Mouse (Mus musculus) liver, embryonic 14.5 days (tissue): ENCODE measurements around the gene Cdr2. TPM values are rescaled to one million over a fixed set of nuclear protein-coding genes. Genes with fewer than 3 reads are reported as not detected.

ENCODE experiments used
- ATAC-seq: fragments of 200-750 bp; cut with Nextera tagmentation; 2 replicates; pipeline ENCODE4 v1.8.0; 2017; ENCODE audit warnings: moderate number of reproducible peaks, mild to moderate bottlenecking, moderate library complexity; ENCODE audit not compliant: insufficient read depth
- DNase-seq, 3 experiments: peaks; one replicate each; pipeline ENCODE4 v3.0.0-alpha.2; 2012 to 2013; ENCODE audit warnings: low read depth in 3 of 3, low spot score in 3 of 3
- H3K27ac ChIP-seq: fragments of 300-500 bp; sonication (generic); 2 replicates; pipeline ENCODE4 v1.5.1; 2014; ENCODE audit warnings: moderate library complexity, mild to moderate bottlenecking, control low read depth, inconsistent platforms
- H3K27me3 ChIP-seq: fragments of 300-500 bp; sonication (generic); 2 replicates; pipeline ENCODE4 v1.6.1; 2014; ENCODE audit warnings: mild to moderate bottlenecking, low read length, moderate library complexity; ENCODE audit not compliant: control insufficient read depth, insufficient read depth
- H3K36me3 ChIP-seq: fragments of 300-500 bp; sonication (generic); replicated peaks from 2 replicates; pipeline ENCODE4 v1.6.1; 2014; ENCODE audit warnings: low read depth; ENCODE audit not compliant: control insufficient read depth, insufficient read depth
- H3K4me1 ChIP-seq, 2 experiments: fragments of 200-500 bp in 1 of 2; fragments of 300-500 bp in 1 of 2; sonication (generic) in 1 of 2; replicated peaks; 2 replicates each; pipeline ENCODE4 v1.6.1; 2012 to 2014; ENCODE audit warnings: antibody characterized with exemption in 1 of 2, inconsistent platforms in 1 of 2, low read length in 1 of 2; ENCODE audit not compliant: control insufficient read depth in 2 of 2, insufficient read depth in 2 of 2
- H3K4me2 ChIP-seq: fragments of 300-500 bp; sonication (generic); 2 replicates; pipeline ENCODE4 v1.6.1; 2014; ENCODE audit warnings: low read depth, mild to moderate bottlenecking, control low read depth, moderate library complexity
- H3K4me3 ChIP-seq, 2 experiments: fragments of 200-500 bp in 1 of 2; fragments of 300-500 bp in 1 of 2; sonication (generic) in 1 of 2; 2 replicates each; pipeline ENCODE4 v1.5.1; 2012 to 2014; ENCODE audit warnings: low read depth in 2 of 2, low read length in 2 of 2, mild to moderate bottlenecking in 2 of 2, control low read depth in 1 of 2, inconsistent platforms in 1 of 2, moderate library complexity in 1 of 2; ENCODE audit not compliant: insufficient read depth in 1 of 2
- H3K9ac ChIP-seq: fragments of 300-500 bp; sonication (generic); replicated peaks from 2 replicates; pipeline ENCODE4 v1.6.1; 2014; ENCODE audit warnings: mild to moderate bottlenecking, control low read depth, moderate library complexity
- H3K9me3 ChIP-seq: fragments of 300-500 bp; sonication (generic); 2 replicates; pipeline ENCODE4 v1.6.1; 2016; ENCODE audit warnings: low read length, mixed read lengths; ENCODE audit not compliant: control insufficient read depth
- CTCF ChIP-seq: IDR thresholded peaks from 2 replicates; pipeline ENCODE4 v1.5.1; 2016; ENCODE audit warnings: antibody characterized with exemption, low read depth, control low read depth
- EP300 ChIP-seq: IDR thresholded peaks from 2 replicates; pipeline ENCODE4 v1.6.1; 2016; ENCODE audit warnings: antibody characterized with exemption, low read depth
- WGBS: fragments of 180-500 bp; shearing (Covaris S2); extraction: QIAGEN DNeasy Blood & Tissue Kit; methylation state at CpG from one replicate; pipeline ENCODE4 v1.1.7; 2014; ENCODE audit not compliant: insufficient replicate concordance; 5-methylcytosine and 5-hydroxymethylcytosine counted together
- polyA plus RNA-seq, 2 experiments: library from polyadenylated mRNA; depleted of rRNA in 1 of 2; stranded (reverse) in 1 of 2; unstranded in 1 of 2; fragments of >200 nt; fragmentation: Nextera tagmentation in 1 of 2; extraction: Ambion mirVana in 1 of 2; gene quantifications; 2 replicates each; pipeline versions ENCODE4 v1.2.1 to v1.2.3; 2012 to 2014

The Cdr2 gene
- polyA plus RNA-seq, 2 experiments, result 56.3 to 100 TPM

DNA sequence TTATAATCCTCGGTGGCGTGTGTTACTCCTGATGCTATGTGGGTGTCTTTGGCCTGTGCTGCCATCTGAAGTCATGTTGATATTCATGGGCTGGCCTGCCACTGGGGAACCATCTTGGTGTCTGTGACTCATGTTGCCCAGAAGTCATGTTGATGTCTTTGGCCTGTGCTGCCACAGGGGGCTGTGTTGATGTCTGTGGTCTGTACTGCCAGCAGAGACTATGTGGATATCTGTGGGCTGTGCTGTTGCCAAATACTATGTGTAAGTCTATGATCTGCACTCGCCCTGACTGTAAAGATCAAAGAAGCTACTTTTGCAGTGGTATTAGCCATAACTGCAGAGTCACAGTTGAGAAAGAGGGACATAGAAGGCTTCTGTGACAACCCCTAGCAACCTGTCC lies 36.7 kb upstream of the Cdr2 start:
- Histone ChIP-seq H3K9ac (no peak overlapping the region), H3K36me3 (no peaks in the 10 kb centered on the region), H3K4me1 (no peaks in the 10 kb centered on the region), H3K27me3 (no peaks in the 10 kb centered on the region; the same call in 1 of the 2 replicates), H3K9me3 (no peaks in the 10 kb centered on the region), H3K4me2 (no peak overlapping the region), H3K27ac (no peak overlapping the region), H3K4me3 (no peak overlapping the region)
- TF ChIP-seq EP300 (no peak), CTCF (no peak)
- ATAC-seq, result no peak
- 56% methylated on average over 3 of the region's 3 CpGs for WGBS
- no peak for DNase-seq

DNA sequence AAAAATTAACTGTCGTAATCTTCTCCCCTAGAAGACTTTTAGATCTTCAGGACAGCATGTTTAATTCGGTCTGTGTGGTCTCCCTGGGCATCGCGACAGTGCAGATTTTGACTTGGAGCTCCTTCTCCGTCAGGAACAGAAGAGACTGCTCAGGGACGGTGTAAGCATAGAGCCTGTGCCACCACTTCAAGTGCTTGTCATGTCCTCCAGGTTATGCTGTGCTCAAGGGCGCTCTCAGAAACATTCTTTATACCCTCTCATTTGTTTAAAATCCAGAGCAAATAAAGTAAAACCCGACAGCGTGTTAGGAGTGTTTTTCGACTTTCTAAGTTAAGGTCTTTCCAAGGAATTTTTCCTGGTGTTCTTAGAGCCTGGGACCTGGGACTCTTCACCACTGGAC lies 32.4 kb upstream of the Cdr2 start:
- H3K36me3 ChIP-seq, result no peaks in the 10 kb centered on the region
- no peak overlapping the region for H3K9ac ChIP-seq
- H3K4me2 ChIP-seq, result no peak overlapping the region
- no peaks in the 10 kb centered on the region for H3K4me1 ChIP-seq
- no peaks in the 10 kb centered on the region for H3K27me3 ChIP-seq
- WGBS, result 73% methylated on average over 10 of the region's 10 CpGs
- TF ChIP-seq CTCF (no peak), EP300 (no peak)
- no peak overlapping the region for H3K4me3 ChIP-seq
- ATAC-seq (no peak), DNase-seq (no peak)
- no peak overlapping the region for H3K27ac ChIP-seq
- H3K9me3 ChIP-seq, result no peaks in the 10 kb centered on the region

DNA sequence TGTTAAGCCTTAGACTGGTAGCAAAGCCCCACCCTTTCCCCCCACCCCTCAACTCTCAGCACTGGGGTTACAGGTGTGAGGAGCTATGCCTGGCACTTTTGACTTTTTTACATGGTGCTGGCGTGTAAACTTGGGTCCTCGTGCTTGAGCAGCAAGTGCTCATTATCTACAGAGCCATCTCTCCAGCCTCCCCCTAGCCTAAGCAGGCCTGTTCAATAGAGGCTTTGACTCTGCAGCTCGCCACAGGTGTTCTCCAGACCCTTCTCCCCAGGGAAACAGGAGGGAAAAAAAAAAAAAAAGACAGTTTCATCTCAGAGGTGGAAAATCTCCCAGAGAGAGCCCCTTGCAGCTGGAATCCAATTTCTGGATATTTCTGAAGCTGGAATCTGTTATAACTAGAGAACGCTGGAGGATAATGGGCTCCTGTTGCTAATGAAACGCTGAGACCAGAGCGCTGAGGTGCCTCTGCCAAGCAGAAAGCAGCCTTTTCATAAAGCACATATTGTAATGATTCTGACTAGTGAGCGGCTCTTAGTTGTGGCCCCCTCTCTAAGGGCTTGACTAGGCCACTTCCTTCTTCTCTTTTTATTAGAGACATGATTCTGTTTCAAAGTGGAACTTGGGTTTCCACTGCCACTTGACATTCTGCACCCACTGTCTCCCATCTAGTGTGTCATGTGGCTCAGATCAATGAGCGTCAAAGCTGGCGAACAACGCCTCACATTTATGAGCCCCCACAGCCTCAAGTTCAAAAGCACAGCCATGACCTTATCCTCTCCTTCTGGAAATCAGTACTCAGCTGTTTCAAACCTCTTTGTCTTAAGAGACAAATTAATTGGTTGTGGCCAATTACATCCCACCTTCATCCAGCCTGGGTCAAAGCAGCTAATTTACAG lies 29.9 kb upstream of the Cdr2 start:
- no peak overlapping the region for H3K9ac ChIP-seq
- H3K36me3 ChIP-seq, result no peaks in the 10 kb centered on the region
- WGBS, result 66% methylated on average over 10 of the region's 10 CpGs
- no peak overlapping the region for H3K27ac ChIP-seq
- H3K27me3 ChIP-seq, result no peaks in the 10 kb centered on the region
- H3K9me3 ChIP-seq, result no peaks in the 10 kb centered on the region
- no peak overlapping the region for H3K4me3 ChIP-seq
- H3K4me1 ChIP-seq, result no peaks in the 10 kb centered on the region
- TF ChIP-seq CTCF (no peak), EP300 (no peak)
- ATAC-seq (no peak), DNase-seq (no peak)
- no peak overlapping the region for H3K4me2 ChIP-seq

DNA sequence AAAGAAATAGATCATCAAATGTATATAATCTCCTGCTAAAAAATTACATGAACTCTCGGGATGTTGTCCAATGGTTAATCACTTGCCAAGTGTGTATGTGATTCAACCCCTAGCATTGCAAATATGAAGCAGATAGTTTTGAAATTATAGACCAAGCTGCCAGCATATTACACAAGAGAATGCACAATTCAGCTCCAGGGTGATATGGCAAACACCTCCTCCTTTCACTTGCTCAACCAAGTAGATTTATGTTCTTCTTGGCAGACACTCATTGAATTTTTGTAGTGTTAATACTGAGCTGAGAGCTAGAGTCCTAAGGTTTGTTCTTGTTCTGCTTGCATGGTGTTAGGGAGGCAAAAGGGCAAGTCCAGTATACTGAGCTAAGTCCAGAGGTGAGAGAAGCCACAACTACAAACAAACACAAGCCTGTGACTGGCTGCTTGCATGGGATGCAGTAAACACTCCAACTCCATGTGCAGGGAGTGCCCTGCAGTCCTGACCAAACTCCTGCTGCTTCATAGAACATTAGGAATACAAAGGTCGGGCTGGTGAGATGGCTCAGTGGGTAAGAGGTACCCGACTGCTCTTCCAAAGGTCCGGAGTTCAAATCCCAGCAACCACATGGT lies 21.8 kb upstream of the Cdr2 start:
- no peaks in the 10 kb centered on the region for H3K36me3 ChIP-seq
- TF ChIP-seq CTCF (no peak), EP300 (no peak)
- no peaks in the 10 kb centered on the region for H3K9me3 ChIP-seq
- no peaks in the 10 kb centered on the region; the same call in 1 of the 2 replicates for H3K27me3 ChIP-seq
- no peak overlapping the region for H3K9ac ChIP-seq
- no peak overlapping the region for H3K4me3 ChIP-seq
- DNase-seq (no peak), ATAC-seq (no peak)
- H3K4me2 ChIP-seq, result no peak overlapping the region
- H3K4me1 ChIP-seq, result no peaks in the 10 kb centered on the region
- no peak overlapping the region for H3K27ac ChIP-seq
- 60% methylated on average over 4 of the region's 4 CpGs for WGBS

DNA sequence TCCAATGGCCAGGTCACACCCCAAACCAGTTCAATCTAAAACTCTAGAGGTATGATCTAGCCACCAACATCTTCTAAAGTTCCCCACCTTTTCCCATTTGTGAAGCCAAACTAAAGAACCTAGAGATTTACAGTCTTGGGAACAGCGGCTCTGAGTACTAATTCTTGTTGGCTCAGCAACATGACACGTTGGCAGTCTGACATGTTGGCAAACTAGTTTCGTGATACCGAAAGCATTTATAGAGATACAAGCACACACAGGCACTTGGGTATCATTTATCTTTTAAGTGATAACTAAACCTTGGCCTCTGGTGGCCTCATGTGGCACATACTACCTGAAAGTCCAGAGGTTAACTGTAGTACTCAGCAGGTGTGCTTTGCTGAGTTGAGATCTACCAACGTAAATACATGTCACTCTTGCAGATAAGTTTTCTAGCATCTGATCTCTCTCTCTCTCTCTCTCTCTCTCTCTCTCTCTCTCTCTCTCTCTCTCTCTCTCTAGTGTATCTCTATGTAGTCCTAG lies 20.4 kb upstream of the Cdr2 start:
- no peaks in the 10 kb centered on the region for H3K36me3 ChIP-seq
- H3K4me2 ChIP-seq, result no peak overlapping the region
- WGBS, result 82% methylated on average over 5 of the region's 5 CpGs
- TF ChIP-seq CTCF (no peak), EP300 (no peak)
- ATAC-seq (no peak), DNase-seq (no peak)
- H3K27ac ChIP-seq, result no peak overlapping the region
- no peaks in the 10 kb centered on the region; the same call in 1 of the 2 replicates for H3K27me3 ChIP-seq
- H3K4me3 ChIP-seq, result no peak overlapping the region
- no peaks in the 10 kb centered on the region for H3K9me3 ChIP-seq
- H3K9ac ChIP-seq, result no peak overlapping the region
- no peaks in the 10 kb centered on the region for H3K4me1 ChIP-seq
